Mouse (Mus musculus) duodenum, adult 2 months (tissue): Measurements from ENCODE around the gene Olfr1307. TPM values are rescaled to one million over a fixed set of nuclear protein-coding genes. Genes with fewer than 3 reads are reported as not detected.

Source experiments
- polyA plus RNA-seq: library from polyadenylated mRNA; depleted of rRNA; stranded (reverse); fragments of >200 nt; gene quantifications from 2 replicates; pipeline ENCODE4 v1.2.3, GENCODE M21; 2012; ENCODE audit warnings: low replicate concordance; rRNA removed

Gene Olfr1307
- polyA plus RNA-seq: not detected in 2 replicates

GRCm38 (mm10) chr2:111949340-111949739, at the start of gene Olfr1307:
TSS of gene Olfr1307 (minus strand) at chr2:111949440.

DNA sequence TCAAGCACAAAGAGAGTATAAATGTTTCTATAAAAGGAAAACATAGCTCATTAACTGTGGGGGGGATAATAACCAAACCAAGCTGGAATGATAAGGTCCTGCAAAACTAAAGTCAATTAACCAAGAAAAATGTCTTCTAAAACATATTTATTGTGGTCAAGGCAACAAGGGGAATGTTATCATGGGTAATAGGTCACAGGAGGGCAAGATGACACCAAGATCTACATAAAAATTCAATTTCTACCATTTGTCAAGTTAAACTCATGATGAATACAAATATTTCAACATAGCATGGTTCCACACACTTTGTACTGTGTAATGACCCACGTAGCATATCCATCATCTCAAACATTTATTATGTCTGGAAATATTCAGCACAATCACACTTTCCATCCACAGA, 40.9 kb upstream of the Olfr1307 start, which contains the start of gene Olfr1309:
Gene Olfr1309 (minus strand): TSS at position 101 of the 400 bp plus-strand sequence.

GRCm38 (mm10) chr2:111964844-111965243, 15.6 kb upstream of the Olfr1307 start, which contains the start of gene Olfr1308:
TSS of gene Olfr1308 (minus strand) at chr2:111964944.

DNA sequence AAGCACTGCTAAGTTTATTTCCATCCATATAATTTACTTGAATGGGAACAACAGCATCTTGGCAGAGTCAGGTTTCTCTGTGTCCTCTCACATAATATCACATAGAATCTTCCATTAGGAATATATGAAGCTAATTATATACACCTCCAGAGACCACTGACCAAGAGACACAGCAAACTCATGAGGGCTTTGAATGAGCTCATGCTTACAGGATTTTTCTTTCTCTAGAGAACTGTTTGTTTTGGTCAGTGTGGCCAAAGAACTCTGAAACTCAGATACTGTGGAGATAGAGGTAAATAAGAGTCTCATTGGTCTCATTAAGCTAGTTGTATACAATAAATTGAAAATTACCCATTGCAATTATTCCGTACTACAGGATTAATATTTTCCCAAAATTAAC, 33.1 kb downstream of the Olfr1307 start, which contains the start of gene Olfr1306:
Gene Olfr1306 (minus strand): TSS at position 101 of the 400 bp plus-strand sequence.

Other genes with a start within 250 kb of the Olfr1307 start
- not detected in 2 replicates for gene Olfr1301, start 198.4 kb downstream of the Olfr1307 start, polyA plus RNA-seq
- gene Olfr1302, start 172.0 kb downstream of the Olfr1307 start, polyA plus RNA-seq: not detected in 2 replicates
- not detected in 2 replicates for gene Olfr1303, start 129.1 kb downstream of the Olfr1307 start, polyA plus RNA-seq
- not detected in 2 replicates for gene Olfr1305, start 72.3 kb downstream of the Olfr1307 start, polyA plus RNA-seq
- gene Olfr1306, start 33.2 kb downstream of the Olfr1307 start, polyA plus RNA-seq: not detected in 2 replicates
- not detected in 2 replicates for gene Olfr1308, start 15.5 kb upstream of the Olfr1307 start, polyA plus RNA-seq
- gene Olfr1309, start 40.8 kb upstream of the Olfr1307 start, polyA plus RNA-seq: not detected in 2 replicates
- not detected in 2 replicates for gene Olfr1310, start 63.3 kb upstream of the Olfr1307 start, polyA plus RNA-seq
- gene Olfr1311, start 75.0 kb upstream of the Olfr1307 start, polyA plus RNA-seq: not detected in 2 replicates
- not detected in 2 replicates for gene Olfr1312, start 100.8 kb upstream of the Olfr1307 start, polyA plus RNA-seq
- gene Olfr1313, start 128.4 kb upstream of the Olfr1307 start, polyA plus RNA-seq: not detected in 2 replicates
- gene Olfr1314, start 147.3 kb upstream of the Olfr1307 start, polyA plus RNA-seq: not detected in 2 replicates
- not detected in 2 replicates for gene Olfr1315-ps1, start 166.0 kb upstream of the Olfr1307 start, polyA plus RNA-seq
- not detected in 2 replicates for gene Olfr1316, start 185.5 kb upstream of the Olfr1307 start, polyA plus RNA-seq
- gene Olfr1317, start 190.9 kb upstream of the Olfr1307 start, polyA plus RNA-seq: not detected in 2 replicates
- gene Olfr1318, start 204.8 kb upstream of the Olfr1307 start, polyA plus RNA-seq: not detected in 2 replicates